Mouse (Mus musculus) yolk sac, embryonic 10.5 days (tissue): ENCODE measurements at regions not wholly inside any gene's neighbourhood (a gene's known extent, or its start where the extent isn't known, plus 50 kb on each side); places are given as distances from the start of the nearest gene placed in this dataset.
"Not testable (repeated sequence)": the region's sequence is repeated elsewhere in the genome, so short reads cannot be mapped to it uniquely, and the experiment has no call there.

Source experiments
- DNase-seq: peaks from one replicate; pipeline ENCODE4 v3.0.0-alpha.2; 2017; ENCODE audit warnings: low spot score

DNA sequence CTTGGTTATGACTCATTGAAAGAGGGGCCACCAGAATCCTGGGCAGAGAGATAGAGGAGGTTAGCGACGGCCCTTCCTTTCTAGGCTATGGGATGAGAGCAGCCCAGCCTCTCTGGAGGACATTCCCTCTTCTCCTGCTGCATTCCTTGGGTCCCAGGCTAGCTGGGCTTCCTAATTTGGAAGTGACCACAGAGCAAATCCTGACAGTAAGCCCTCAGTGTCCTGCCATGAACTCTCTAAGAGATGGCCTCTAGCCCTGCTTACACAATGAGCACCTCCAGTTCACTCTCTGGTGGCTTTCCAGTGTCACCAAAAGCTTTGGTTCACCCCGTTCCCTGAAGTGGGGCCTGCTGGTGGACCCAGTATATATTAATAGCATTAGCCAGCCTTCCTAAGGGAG, 64.1 kb upstream of the Rmdn2 start:
- no peak for DNase-seq

DNA sequence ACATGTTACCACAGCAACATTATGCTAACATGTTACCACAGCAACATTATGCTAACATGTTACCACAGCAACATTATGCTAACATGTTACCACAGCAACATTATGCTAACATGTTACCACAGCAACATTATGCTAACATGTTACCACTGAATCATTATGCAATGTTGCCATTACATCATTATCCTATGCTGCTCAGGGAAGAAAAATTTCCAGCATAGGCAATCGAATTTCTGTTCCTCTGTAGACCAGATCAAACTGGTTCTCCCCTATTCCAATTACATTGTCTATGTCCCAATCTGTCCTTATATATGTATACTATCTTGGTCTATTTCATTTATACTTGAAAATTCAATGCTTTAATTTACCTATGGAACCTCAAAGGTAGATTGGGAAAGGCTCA, 61.3 kb upstream of the Rmdn2 start:
- not testable (repeated sequence) for DNase-seq

DNA sequence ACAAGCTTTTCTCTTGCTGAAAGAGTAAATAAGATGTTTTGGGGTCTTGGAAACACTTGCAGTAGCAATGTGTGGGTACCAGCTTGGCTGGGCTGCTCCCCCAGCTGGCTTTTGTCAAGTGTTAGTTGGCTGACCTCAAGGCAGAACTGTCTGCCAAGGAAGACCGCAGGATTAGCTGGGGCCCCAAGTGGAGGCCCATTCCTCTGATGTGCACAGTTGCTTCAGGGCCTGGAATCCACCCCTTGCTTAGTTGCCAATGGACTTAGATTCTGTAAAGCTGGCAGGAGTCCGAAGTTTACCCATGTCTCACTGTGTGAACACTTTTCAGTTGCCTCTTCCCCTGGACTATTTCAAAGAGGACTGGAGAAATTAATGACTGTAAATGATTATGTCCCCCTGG, 57.8 kb upstream of the Rmdn2 start:
- no peak for DNase-seq

DNA sequence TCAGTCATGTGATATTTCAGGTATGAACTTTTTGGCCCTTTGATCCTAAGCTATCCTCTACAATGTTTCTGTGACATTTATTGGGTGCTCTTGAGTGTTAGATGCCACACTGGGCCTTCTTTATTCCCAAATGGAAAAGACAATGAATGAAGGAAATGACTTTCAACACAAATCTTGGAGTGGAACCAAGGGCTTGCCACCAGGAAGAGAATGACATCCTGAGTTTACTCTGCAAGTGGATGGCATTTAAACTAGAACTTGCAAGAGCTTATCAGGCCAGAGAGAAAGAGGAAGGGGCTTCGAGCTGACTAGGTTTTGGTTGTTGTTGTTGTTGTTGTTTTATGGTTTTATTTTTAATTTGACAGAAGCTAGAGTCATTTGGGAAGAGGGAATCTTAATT, 56.1 kb upstream of the Rmdn2 start:
- no peak for DNase-seq
